Mouse (Mus musculus) cerebellum, postnatal 25 days (tissue): ENCODE measurements around the gene Nuak1.

ENCODE experiments used
- DNase-seq, 2 experiments: peaks; one replicate each; pipeline ENCODE4 v3.0.0; 2021; ENCODE audit warnings: mixed read lengths in 2 of 2

Nuak1 gene

DNA sequence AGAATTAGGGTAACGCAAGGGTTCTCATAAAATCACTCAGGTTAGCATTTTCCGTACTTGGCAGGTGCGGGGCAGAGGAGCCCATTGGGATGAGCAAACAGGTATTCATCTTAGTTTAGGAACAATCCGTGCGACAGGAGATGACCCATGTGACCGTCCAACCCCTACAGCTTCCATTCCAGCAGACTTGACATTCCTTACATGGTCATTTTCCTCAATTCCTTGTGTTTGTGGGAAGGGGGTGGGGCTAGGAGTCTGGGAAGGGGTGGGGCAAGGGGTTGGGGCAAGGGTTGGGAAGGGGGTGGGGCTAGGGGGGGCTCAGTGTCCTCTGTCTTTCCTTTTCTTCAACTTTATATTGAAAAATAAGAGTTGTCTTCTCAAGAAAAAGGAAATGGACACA, 6.3 kb upstream of the Nuak1 start:
- DNase-seq, result no peak

DNA sequence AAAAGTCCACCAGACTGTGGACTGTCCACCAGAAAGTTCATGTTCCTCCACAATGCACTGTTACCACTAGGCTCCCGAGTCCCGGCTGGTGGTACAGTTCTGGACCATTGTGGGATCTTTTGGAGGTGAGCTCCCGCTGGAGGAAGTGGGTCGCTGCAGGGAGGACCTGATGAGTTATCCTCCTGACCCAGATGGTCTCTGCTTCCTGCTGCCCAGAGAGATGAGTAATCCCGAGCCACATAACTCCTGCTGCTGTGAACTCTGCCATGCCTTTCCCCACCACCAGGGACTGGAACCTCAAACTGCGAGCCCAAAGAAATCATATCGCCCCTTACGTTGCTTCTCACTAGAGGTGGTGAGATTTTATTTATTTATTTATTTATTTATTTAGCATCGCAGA, 4.0 kb upstream of the Nuak1 start:
- DNase-seq, result no peak

DNA sequence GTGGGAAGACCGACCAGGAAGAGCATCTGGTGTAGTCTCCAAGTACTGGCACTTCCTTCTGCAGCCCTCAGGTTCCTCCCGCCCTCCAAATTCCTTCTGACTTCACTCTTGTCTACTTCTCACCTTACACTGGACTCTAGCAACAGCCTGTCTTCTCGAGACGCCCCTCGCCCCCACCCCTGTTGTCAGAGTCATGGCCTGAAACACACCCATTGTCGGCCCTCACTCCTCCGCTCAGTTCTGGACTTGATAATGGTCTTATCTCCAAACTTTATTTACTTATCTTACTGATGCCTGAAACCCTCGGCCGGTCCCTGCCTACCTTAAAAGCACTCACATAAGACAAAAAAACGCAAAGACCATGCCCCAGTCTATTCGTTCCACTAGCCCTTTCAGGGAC, 1.4 kb upstream of the Nuak1 start:
- peak in 1 of 2 experiments; percentile 20 for DNase-seq

DNA sequence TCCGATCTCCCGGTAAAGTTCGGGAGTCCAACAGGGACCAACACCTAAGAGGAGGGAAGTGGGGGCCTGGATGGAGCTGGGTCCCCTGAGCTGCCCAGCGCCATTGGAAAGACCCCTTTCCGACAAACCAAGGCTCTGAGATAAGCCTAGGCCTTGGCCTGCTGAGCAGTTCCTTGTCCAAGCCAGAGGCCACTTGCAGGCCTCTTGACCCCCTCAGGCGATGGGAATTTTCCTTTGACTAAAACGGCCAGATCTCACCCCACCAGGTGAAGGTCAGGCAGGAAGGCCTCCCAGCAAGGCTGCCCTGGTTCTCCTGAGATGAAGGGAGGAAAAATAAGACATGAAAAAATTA, 1.0 kb upstream of the Nuak1 start:
- DNase-seq, result peak in 1 of 2 experiments; percentile 53

DNA sequence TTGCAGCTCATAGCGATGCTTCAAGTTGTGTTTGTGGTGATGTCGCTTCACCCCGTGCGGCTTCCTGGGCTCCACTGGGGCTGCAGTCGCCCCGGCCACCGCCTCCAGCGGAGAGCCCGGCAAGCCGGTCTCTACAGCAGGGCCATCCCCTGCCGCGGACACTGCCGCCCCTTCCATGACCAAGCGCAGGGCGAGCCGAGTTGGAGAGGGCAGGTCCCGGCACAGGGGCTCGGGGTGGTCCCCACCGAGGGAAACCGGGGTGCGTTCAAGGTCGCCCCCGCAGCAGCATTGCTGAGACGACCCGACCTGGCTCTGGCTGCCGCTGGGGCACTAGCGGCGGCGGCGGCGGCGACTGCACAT, 236 bp downstream of the Nuak1 start:
- DNase-seq, result no peak

DNA sequence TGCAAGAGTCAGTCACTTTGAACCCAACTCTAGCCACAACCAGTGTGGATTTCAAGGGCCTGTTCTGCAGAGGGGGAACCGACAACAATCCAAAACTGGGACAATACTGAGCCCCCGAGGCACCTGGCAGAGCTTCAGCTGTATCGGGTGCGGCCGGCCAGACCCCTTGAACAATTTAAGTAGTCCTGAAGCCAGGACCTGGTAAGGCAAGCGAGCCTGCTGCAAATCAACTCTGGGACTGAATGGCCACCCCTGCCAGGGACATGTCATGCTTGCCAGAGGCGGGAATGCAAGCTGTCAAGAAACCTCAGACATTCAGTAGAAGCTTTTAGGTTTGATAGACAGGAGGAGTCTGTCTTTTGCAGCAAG, 1.2 kb downstream of the Nuak1 start:
- DNase-seq, result peak; percentile 66

DNA sequence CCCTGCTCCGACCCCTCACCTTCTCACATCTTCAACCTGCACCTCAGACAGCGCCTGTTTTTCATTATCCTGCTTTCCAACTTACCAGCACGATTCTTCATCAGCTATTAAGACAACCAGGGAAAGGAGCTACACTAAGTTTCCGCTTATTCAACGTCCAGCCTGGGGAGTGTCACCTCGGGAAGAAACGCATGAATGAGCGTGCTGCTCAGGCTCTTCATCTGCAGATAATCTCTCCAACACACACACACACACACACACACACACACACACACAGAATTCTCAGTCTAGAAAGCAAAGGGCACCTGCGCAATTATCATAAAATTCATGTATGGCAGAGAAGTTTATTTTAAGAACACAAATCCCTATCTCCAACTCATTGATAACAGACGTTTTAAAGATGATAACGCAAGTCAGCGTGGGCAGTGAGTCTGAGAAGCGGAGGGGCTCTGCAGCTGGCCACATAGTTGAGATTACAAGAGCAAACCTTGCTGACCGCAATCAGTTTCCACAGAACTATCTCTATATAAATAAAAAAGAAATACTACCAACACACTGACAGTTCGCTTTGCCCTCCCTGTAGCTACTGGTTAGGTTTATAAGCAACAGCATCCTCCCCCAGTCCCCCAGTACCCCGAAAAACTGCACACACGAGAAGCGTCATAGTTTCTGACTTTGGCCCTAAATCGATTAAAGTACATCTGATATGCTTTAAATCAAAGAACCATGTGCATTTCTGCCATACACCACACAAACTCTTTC, 1.8 kb downstream of the Nuak1 start:
- DNase-seq, result peak in 1 of 2 experiments; percentile 61

DNA sequence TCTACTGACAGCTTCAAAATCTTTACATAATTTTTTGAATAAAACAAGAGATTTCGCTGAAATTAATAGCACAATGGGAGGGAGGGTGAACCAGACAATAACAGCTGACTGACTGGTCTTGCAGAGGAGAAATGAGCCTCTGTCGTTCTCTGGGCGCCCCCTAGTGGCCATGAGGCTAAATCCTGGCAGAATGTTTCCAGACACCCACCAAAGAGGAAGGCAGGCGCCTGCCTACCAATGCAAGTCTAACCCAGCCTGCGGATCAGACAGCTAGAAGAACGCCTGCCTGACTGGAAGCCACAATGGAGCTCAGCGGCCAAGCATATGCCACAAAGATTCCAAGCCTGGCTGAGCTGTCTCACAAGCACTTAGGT, 2.4 kb downstream of the Nuak1 start:
- peak; percentile 99 for DNase-seq

DNA sequence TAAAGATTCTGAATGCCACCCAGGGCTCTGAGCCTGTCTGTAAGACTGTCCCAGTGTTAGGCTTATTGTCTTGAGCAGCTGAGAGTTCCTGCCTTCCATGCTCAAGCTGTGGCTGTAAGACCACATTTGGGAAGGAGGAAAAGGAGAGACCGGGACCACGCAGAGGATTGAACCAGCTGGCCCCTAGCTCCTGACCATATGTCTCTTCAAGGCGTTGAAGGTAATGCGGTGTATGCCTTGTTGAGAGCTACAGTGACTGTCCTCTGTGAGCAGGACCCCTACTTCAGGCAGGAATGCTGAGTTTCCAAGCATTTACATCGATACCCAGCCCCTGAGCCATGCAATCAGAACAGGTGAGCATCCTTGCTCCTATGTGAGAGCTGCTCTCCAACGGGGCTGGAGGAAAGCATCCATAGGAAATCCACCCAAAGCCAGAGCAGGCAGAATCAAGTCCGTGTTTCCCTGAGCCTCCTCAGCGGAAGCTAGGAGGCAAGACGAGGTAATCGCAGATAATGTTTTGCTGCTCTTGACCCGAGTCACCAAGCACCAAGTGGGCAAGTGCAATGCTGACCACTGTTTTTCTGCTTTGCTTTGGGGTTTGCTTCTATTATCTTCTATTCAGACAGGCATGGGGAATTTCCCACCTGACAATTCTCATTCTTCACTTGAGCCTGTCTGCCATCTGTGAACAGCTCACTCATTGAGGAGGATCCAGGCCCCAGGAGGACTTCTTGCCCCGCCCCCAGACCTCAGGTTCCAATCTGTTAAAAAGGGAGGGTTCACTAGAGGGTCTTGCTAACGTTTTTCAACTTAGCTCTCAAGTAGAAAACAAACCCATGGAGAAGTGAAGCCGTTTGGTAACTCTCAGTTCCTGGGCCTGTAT, 3.0 kb downstream of the Nuak1 start:
- peak; percentile 71 to 82 for DNase-seq

DNA sequence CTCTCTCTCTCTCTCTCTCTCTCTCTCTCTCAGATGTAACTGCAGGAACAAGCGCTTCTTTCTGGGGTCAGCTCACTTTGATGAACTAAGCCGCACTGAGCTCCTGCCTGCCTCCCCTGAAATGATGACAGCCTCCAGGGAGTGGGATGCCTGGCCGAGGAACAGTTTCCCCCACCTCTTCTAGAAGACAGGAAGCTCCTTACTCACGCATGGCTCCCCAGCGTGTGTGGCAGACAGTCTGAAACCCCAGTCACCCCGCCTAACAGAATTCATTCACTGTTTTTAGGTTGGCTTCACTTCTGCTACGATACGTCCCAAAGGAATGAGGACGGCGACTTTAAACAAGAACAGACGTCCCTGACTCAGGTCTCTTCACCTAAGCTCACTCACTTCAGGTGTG, 4.5 kb downstream of the Nuak1 start:
- DNase-seq, result peak in 1 of 2 experiments; percentile 38

DNA sequence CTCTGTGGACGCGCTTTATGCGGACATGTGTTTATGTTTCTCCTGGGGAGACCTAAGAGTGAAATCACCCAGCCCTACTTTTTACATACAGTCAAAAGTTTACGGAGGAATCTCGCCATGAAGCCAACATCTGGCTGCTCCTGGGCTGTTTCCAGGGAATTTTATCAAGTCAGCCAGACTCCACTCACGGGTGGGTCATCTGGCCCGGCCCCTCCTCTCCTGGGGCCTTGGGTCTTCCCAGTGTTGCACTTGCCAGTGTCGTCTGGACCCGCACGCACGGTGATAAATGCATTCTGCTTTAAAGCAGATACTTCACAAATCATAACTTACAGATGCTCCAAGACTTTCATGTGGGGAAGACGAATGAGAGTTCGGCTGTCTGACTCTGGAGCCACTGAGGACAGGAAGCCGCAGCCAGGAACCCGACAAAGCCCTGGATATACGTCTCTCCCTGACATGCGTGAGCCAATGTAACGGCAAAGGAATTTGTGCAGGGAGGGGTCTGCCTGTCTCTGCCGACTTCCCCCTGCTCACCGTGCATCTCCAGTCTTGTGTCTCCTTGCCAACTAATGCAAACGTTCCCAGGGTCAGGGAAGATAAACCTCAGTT, 7.1 kb downstream of the Nuak1 start:
- DNase-seq, result peak in 1 of 2 experiments; percentile 8

DNA sequence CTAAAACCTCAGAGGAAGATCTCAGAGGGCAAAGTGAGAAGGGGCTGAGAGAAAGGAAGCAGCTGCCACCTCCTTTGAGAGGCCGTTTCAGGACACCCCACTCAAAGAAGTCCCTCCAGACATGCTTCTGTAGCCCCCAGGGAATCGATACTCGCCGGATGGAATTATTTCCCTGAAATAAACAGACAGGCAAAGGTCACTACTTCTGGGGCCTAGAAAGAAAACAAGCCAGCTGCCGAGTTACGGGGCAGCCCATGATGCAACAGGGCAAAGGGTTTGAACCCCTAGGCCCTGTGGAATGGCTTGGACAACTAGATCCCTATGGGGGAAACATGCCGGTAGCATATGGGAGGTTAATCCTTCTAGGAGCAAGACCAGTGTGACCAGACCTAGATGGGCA, 16.0 kb downstream of the Nuak1 start:
- no peak for DNase-seq

DNA sequence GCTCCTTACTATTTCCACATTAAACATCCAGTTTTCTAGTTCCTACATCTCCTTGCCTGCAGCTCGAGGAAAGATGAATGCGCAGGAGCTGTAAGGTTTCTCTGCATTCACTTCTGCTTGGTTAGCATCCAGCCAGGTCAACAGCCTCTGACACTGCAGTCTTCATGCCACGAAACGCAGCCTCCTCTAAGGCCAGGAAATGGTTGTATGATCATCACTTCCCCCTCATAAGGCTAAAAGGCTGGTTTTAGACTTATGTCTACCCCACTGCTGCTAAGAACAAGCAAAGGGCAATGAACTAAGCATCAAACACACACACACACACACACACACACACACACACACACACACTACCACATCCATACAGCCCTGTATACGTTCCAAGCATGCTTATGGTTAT, 16.5 kb downstream of the Nuak1 start:
- no peak for DNase-seq

DNA sequence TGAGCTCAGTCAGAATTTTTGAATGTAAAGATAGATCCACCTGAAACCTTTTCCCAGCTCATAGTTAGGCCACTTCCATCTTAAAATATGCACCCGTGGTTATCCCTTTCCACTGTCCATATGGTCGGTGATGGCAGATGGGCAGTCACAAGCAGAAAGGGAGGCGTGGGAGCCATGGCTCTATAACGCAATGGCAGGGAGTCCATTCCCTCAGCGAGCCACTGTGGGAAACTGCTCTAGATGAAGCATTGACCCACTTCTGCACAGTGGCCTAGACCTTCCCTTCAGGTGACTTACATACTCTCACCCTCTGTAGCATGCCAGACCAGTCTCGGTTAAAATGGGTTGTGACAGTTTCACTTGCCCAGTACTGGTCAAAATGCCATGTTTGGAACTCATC, 19.8 kb downstream of the Nuak1 start:
- peak; percentile 62 to 69 for DNase-seq

DNA sequence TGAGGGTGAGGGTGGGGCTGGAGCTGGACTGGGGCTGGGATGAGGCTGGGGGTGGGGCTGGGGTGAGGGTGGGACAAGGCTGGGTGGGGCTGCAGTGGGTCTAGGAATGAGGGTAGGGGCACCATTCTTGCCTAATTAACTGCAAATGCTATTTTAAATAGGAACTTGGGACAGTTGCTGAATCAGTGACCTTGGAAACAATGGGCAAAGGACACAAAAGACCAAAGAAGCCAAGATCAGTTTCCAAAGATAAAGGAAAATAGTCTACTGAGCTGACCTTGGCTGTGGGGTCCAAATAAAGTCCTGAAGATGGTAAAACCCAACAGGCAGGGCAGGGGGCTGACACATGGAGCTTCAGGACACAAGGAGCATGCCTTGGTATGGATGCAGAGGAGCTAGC, 22.0 kb downstream of the Nuak1 start:
- DNase-seq, result no peak

DNA sequence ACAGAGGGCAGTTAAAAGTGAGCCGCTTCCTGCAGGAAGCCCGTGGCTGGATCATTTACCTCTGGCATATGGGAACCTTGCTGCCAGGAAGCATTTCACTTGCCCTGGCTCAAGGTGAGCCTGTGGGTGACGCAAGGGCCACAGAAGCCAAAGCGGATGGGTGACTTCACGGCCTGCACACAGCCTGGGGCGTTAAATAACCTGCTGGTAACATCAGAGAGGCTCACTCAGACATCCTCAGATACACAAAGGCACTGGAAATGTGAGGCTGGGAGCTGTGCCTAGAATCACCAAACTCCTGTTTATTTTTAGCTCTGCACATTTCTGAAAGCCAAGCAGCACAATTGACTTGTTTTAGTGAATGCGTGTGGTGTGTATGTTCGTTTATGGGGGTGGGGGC, 23.6 kb downstream of the Nuak1 start:
- DNase-seq, result peak; percentile 58 to 65

DNA sequence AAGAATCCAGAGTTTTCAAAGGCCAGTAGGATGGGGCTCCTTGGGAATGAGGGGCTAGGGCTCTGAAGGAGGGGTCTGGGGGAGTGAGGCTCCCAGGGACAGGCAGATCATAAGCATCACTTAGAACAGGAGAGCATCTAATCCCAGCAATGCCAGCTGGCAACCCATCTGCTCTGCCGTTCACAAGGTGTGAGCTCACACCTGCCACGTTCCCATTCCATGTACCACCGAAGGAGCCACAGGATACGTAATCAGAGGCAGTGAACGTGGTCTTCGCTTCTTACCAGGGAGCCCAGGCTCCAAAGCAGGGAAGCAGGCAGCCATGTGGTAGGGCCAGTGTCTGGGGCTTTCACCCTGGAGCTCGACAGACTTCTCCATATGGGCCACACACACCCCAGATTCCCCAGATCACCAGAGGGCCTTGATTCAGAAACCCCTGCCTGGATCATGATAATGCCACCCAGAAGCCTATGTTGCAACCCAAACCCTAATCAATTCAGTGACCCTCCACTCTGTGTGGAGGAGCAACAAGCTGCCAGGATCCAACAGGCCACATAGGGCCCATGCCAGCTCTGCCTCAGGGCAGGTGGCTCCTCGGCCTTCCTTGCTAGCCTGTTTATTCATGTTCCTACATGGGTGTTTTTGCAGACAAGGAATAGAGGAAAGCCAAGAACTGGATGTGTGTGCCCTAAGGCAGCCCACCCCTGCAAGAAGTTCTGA, 25.3 kb downstream of the Nuak1 start:
- peak; percentile 69 to 79 for DNase-seq

DNA sequence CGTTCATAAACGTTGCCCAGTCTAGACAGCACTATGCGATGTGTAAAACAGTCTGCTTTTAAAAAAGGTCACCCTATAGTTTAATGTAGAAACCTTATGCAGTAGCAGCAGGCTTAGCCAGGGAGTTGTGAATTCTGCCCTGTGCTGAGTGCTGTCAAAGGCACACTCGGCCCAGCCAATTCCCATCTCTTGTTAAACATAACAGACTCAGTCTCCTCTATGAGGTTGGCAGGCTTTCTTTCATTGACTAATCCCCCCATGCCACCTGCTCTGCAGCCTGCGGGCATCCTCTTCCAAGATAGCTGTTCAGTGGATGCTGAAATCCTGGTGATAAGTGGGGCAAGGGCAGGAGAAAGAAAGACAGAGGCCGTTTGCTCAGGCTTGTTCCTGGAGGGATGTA, 27.1 kb downstream of the Nuak1 start:
- DNase-seq, result peak; percentile 81 to 83

DNA sequence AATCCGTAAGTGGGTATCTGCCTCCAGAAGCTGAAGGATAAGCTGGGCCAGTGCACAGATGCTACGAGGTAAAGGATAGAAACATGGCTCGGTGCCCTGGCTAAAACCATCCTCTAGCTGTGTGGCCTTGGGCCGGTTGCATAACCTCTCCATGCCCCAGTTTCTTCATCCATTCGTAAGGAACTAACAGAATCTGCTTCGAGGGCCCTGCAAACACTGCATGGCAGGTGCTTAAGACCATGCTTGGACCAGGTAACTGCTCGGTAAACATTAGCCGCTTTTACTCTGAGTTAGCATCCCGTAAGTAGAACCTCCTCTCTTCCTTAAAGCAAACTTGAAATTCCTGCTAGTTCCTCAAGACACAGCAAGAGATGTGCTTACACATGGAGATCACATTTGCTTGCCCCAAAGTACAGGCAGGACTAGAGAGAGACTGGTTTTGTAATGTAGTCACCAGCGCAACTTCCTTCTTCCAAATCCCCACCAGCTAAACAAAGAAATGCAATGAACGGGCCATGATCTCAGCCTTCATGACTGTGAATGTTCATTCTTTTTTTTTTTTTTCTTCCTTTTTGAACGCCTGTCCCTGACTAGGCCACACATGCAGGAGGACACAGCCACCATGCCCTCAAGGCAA, 28.0 kb downstream of the Nuak1 start:
- peak; percentile 79 to 87 for DNase-seq

DNA sequence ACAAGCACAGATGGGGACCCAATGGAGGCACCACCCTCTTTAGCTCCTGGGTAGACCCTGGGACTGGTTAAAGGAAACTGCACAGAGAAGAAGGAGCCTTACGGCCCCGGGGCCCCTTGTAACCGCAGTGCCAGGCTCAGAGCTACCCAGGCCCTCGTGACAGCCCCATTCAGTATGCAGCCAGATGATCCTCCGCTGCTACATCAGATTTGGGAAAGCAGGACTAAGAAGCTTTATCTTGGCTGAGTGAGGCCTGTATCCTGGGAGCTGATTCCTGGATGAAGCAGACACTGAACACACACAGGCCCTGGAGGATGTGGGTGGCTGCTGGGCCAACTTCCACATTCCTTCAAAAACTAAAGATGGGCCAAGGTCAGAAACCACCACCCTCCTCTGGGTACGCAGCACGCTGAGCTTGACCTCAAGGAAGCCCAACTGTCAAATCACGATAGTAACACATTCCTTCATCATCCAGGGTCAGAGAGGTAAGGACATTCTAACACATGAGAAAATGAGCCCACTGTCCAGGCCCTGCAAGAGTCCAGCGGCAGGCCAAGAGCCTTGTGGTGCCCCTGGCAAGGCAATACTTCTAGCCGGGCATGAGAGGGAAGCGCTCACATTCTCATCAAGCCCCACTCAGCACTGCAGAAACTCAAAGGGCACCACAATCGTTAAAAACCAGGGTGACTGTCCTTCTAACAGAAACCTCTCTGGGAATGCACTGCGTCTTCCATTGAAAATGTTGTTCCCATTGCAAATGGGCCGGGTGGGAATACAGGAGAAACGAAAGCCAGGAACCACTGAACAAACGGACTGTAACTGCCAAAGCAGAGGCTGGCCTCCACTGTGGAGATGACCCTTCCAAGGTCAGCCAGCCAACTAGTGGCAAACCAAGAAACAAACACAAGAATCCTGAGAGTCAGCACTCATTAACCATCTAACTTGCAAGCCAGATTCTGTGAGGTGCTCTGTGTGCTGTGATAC, 29.0 kb downstream of the Nuak1 start:
- peak; percentile 58 to 68 for DNase-seq

DNA sequence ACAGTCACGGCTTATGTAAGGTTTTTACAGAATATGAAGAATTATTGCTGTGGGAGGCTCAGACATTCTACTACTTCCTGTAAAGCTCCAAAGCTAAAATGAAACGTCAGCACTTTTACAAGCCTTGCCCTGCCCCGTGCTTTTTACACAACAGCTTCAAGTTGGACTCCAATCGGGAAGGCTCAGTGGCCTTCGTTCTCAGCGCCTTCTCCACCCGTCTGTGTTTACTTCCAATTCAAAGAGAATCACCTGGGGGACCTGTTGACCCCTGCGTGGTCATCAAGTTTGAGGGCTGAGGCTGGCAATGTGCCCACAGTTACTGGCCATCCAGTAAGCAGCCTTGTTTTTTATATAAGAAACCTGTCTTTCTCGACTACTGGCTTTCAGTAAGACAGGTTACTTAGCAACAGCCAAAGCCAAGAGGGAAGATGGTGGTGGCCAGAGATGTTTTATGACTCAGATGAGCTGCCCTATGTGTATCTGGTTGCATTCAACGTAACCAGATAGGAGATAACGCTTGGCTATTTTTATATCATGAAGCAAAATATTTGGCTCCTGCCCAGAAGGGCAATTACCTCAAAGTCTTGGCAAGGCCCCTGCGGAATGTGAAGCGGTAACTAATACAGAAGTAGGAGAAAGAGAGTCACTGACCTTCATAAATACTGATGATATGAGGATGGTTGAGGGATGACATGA, 31.3 kb downstream of the Nuak1 start:
- DNase-seq, result peak in 1 of 2 experiments; percentile 60
